Mouse (Mus musculus) regulatory T cell (primary cell): Measurements from ENCODE around the gene Smim27.
"Not testable (repeated sequence)": the region's sequence is repeated elsewhere in the genome, so short reads cannot be mapped to it uniquely, and the experiment has no call there.

ENCODE experiments used
- in situ Hi-C: fragments of 300-600 bp; cut with MboI, MseI; formaldehyde crosslinking; loops from one replicate; pipeline ENCODE4 v1.15.1; 2025; ENCODE audit warnings: high pct_unique_total_duplicates

Smim27 gene

GRCm38 (mm10) chr4:40254385-40255103 is 14.8 kb upstream of the Smim27 start:
- in situ Hi-C loops: loop anchor here (25.0 kb wide), 2 partner anchors 958 to 1483 kb away; partner anchors contain the start of gene Arid3c

- in situ Hi-C loops: loop anchor here (10.0 to 25.0 kb wide), 3 partner anchors 440 to 1473 kb away; partner anchors contain the start of genes Aptx and Arid3c
Measured at GRCm38 (mm10) chr4:40264321-40264720, 5.1 kb upstream of the Smim27 start.

GRCm38 (mm10) chr4:40267681-40268080 is 1.7 kb upstream of the Smim27 start:
- in situ Hi-C loops: loop anchor here (10.0 to 25.0 kb wide), 3 partner anchors 437 to 1470 kb away; partner anchors contain the start of genes Aptx and Arid3c

DNA sequence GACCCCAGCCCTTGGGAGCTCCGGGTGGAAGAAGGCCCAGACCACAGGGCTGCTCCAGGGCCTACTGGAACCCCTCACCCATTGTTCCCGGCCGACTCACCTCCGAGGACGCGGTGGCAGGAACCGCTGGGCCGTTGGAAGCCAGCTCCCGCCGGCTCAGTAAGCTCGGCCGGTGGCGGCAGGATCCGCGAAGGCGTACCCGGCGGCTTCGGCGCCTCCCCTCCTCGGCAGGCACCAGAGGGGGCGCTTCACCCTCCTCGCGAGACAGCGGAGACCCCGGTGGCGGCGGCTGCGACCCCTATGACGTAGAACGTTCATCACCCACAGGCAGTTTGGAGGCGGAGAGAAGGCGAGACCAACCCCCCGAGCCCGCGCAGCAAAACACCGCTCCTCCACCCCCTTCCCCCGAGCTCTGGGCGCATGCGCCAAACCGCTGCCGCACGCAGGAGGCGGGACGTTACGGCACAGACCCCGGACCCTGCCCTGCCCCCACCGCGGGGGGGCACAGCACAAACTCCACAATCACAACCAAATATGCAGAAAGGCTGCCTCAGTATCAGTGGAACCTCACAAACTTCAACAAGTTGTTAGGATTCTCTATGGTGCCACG is 1.1 kb upstream of the Smim27 start:
- in situ Hi-C loops: loop anchor here (10.0 to 25.0 kb wide), 3 partner anchors 436 to 1469 kb away; partner anchors contain the start of genes Aptx and Arid3c

GRCm38 (mm10) chr4:40268835-40269234 is 544 bp upstream of the Smim27 start:
- in situ Hi-C loops: loop anchor here (10.0 to 25.0 kb wide), 3 partner anchors 436 to 1468 kb away; partner anchors contain the start of genes Aptx and Arid3c

DNA sequence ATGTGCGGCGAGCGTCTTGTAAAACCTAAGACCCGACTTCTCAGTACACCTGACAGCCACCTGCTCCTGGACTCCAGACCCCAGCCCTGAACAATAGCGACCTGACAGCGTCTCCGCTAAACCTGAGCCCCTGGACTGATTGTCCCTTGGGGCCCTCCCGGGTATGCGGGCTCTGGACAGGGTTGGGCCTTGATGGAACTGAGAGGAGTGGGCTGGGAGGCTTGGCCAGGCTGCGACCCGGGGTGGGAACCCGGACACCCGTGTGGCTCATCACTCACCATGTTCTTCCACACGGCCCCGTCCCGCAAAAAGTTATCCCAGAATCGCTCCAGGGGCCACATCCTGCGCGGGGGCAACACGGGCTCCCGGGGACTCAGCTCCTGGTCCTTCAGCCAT is 9.5 kb downstream of the Smim27 start:
- in situ Hi-C loops: no loop called here

DNA sequence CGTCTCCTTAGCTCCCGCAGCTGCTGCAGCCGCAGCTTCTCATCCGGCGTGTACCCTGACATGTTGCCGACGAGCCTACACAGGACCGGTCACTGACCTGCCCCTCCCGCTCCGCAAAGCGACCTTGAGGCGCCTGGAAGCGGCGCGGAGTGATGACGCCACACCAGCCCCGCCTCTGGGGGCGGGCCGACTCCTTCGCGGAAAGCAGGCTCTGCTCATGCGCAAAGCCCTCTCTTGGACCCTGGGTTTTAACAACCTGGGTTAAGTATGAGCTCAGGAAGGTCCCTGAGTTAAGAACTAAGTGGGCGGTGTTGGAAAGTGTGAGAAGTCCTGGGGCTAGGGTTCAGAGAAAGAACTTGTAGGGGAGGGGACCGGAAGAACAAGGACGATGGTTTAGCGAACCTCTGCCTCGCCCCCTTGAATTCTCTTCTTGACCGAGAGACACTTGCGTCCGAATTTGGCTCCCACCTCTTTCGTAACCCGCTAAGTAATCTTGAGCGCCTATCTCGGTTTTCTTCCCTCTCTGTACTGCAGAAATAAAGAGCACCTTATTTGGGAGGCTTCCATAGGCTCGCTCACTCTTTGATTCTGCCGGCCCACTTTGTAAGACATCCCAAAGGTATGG is 10.0 kb downstream of the Smim27 start, which contains the start of gene Ndufb6:
Gene Ndufb6 (minus strand): TSS at position 146 of the 625 bp plus-strand sequence.
- in situ Hi-C loops: no loop called here

- in situ Hi-C loops: no loop called here
Measured at GRCm38 (mm10) chr4:40285582-40285981, 16.2 kb downstream of the Smim27 start.

DNA sequence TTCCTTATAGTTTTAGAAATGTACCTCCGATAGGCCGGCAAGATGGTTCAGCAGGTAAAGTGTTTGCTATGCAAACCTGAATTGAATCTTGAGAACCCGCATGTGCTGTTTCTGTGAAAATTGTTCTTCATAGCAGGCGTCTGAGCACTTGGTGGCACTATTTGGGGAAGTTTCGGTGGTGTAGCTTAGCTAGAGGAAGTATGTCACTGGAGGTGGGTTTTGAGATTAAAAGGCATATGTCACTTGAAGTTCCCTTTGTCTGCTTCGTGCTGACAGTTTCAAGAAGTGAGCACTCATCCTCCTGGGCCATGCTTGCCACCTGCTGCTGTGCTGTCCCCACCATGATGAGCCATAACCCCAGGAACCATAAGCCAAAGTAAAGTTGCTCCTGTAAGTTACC is 18.0 kb downstream of the Smim27 start:
- in situ Hi-C loops: no loop called here

- in situ Hi-C loops: no loop called here
Measured at GRCm38 (mm10) chr4:40289046-40289445, 19.7 kb downstream of the Smim27 start.

- in situ Hi-C loops: not testable (repeated sequence)
Measured at GRCm38 (mm10) chr4:40291511-40291910, 22.1 kb downstream of the Smim27 start.

DNA sequence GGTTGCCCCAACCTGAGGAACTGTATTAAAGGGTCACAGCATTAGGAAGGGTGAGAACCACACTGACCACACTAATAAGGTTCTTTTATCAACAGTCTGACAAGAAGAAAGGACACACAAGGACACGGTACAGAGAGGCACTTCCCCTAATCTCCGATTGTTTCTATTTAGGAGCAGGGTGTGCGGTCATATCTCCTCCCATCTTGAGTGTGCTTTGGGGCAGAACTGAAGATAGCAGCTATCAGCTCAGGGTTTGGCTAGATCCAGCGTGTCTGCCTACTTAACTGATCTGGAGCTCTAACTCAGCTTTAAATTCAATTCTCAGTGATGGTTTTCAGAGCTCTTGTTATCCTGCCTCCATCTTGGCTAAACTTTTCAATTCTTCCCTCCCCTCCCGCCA is 29.8 kb downstream of the Smim27 start:
- in situ Hi-C loops: loop anchor here (5.0 kb wide), 1 partner anchor 383 kb away; no protein-coding TSS in a partner anchor

- in situ Hi-C loops: no loop called here
Measured at GRCm38 (mm10) chr4:40301076-40301789, 31.9 kb downstream of the Smim27 start.

- in situ Hi-C loops: no loop called here
Measured at GRCm38 (mm10) chr4:40302445-40303125, 33.2 kb downstream of the Smim27 start.

GRCm38 (mm10) chr4:40309682-40310081 is 40.3 kb downstream of the Smim27 start:
- in situ Hi-C loops: no loop called here

DNA sequence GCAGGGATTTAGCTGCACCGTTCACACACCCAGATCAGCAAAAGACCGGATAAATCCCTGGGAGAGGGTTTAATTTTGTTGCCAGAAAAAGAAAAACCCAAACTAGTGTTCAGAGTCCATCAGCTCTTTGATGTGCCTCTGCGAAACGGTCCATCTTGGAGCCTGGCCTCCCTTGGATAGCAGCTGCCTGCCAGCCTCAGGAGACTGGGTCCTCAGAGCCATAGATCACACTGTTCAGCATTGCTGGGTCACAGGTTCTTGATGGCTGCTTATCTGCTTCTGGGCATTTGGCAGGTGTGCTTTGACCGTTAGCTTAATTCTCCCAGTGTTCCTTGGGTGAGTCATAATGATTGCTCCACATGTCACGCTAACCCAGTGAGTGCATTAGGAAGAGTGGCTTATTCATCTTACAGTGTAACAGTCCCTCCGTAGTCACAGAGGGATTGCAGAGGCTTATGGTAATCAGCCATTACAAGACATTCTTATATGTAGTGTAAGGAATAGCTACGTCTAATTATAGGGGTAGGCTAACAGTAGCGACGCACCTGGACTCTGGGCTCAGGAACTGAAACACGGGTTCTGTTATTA is 41.5 kb downstream of the Smim27 start:
- in situ Hi-C loops: no loop called here

- in situ Hi-C loops: no loop called here
Measured at GRCm38 (mm10) chr4:40312213-40312612, 42.8 kb downstream of the Smim27 start.

GRCm38 (mm10) chr4:40313026-40313425 is 43.6 kb downstream of the Smim27 start:
- in situ Hi-C loops: no loop called here

DNA sequence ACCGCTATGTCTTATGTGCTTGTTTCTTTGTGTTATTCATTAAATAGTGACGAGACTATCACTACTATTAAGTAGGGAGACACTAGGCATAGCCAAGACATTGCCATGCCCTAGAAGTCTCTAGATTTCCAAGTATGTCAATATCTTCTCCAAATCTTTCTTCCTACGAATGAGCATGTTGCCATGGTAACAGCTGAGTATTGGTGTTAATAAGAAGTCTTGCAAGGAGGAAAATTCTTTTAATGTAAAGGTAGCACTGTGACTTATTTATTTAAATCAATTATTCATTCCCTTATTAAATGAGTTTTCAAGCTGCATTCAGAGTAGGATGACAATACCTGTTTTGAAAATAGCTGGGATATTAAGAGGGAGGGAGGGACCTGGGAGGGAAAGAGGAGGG is 48.0 kb downstream of the Smim27 start:
- in situ Hi-C loops: no loop called here
